Mouse (Mus musculus): Measurements from ENCODE around the gene Dnmt3a.

The Dnmt3a gene

DNA sequence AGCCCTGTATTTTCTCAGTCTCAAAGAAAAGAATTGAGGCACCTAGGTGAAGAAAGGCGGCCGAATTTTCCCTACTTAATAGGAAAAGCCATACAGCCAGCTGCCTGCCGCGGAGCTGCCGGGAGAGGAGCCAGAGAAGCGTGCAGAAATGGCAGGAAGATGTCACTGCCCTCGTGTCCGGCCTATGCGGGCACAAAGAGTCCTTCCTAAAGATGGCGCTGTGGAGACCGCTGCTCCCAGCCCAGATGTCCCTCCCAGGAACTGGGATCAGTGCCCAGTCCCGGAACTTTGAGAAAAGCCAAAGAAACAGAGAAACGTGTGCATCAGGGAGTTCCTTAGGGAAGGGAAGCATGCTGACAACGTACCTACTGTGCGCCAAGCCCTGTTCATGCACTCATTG lies 65.8 kb downstream of the Dnmt3a start:
- intact Hi-C loops (cut with DNase I) = no loop called here

DNA sequence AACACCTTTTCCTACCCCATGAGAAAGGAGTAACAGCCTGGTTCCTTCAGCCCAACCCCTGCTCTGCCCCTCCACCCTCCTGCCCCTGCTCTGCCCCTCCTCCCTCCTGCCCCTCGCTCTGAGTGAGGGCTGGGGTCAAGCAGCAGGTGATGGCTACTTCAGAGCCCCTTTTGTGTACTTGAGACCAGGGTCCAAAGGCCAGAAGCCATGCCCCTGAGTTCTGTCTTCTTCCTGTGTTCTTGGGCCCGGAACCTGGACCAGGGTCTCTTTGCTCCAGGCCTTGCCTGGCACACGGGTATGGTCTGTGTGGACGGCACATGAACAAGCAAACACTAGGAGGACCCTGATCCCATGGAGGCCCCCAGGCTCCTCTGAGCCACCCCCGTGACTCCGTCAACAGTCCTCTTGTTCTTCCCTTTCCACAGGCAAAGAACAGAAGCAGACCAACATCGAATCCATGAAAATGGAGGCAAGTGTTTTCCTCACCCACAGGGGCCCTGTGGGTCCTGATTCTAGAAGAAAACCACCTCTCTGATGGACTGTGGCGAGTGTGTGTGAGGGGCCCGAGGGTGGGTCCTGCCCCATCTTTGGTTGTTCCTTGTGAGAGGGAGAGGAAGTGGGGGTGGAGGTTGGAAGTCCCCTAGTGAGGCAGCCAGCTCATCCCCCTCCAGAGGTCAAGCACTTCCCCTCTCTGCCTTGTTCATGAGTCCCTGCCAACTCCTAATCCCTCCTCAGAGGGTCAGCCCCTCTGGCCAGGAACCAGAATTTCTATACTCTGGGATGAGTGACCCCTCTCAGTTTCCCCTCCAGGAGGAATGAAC lies 66.8 kb downstream of the Dnmt3a start:
- intact Hi-C loops (cut with DNase I) = no loop called here

DNA sequence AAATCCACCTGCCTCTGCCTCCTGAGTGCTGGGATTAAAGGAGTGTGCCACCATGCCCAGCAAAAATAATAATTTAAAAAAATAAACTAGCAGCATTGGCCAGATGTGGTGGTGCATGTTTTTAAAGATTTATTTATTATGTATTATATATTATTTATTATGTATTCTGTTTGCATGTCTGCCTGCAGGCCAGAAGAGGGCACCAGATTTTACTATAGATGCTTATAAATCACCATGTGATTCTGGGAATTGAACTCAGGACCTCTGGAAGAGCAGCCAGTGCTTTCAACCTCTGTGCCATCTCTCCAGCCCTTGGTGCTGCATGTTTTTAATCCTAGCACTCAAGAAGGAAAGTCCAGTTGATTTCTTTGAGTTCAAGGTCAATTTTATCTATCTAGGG lies 69.7 kb downstream of the Dnmt3a start:
- intact Hi-C loops (cut with DNase I) = no loop called here

DNA sequence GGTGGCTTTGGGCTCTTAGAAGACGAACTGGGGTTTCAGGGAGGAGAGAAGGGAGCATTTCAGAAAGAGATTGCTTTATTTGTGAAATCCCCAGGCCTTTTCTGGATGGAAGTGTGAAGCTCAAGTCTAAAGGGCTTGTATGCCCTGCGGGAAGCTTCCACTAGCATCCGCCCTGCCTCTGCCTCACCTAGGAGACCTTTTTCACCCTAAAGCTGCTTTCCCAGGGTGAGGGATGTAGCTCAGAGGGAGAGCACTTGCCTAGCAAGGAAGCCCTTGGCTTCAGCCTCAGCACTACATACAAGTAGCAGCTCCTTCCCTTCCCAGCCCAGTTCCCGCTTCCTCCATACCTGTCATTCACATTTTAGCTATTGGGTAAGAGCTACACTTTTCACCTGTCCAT lies 71.6 kb downstream of the Dnmt3a start:
- intact Hi-C loops (cut with DNase I) = no loop called here

DNA sequence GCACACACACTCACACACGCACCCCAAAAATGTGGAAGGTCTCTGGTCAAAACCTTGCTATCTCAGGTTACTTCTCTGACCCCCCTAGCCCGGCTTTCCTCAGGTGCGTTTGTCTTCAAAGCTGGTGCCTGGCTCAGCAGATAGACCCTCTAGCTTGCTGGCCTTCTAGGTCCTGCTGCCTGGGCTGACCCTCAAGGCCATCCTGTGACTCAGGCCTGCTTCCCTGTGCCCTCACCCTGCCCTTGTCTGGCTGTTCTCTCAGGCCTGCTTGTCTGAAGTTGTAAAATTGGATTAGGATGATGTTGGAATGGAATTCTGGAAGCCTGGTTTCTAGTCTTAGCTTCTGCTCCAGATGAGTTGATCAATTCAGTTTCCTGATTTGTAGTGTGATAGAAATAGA lies 75.7 kb downstream of the Dnmt3a start:
- intact Hi-C loops (cut with DNase I) = no loop called here

DNA sequence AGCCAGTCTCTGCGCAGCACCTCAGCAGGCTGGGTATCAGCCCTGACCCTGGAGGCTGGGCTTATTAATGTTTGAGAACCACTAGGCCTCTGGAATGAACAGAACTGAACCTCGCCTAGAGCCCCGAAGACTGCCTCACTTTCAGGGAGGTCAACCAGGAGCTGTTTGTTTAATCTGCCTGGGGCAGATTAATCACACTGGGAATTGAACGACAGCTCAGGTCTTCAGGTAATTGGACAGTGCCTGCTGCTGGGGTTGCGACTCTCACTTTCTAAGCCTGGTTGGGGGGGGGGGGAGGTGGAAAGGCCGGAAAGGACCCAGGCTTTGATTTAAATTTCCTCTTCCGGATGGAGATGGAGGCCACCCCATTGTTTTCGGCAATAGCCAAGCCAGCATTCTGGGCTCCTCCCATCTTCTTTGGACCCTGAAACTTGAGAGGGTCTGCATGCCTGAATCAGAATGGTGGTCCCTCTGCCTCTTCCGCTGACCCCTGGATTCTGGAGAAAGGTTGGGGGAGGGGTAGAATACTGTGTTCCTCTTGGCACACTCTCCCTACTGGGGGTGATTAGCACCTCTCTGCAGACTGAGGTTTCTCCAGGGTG lies 79.2 kb downstream of the Dnmt3a start:
- intact Hi-C loops (cut with DNase I) = no loop called here

DNA sequence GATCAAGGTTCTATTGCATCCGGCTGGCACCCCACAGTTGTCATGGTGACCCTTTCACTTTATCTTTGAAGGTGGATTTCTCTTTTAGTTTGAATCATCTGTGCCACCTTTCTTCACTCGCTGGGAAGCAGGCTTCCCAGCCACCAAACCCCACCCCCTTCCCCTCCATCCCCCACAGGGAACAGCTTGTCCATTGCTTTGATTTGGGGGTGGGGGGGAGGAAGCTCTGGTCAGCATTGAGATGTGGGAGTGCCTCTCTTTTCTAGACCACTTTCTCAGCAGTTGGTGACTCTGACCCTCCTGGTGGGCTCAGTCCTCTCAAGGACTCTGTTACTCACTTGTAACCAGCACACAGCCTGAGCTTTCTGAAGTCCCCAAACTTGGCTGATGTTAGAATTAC lies 80.8 kb downstream of the Dnmt3a start:
- intact Hi-C loops (cut with DNase I) = no loop called here

DNA sequence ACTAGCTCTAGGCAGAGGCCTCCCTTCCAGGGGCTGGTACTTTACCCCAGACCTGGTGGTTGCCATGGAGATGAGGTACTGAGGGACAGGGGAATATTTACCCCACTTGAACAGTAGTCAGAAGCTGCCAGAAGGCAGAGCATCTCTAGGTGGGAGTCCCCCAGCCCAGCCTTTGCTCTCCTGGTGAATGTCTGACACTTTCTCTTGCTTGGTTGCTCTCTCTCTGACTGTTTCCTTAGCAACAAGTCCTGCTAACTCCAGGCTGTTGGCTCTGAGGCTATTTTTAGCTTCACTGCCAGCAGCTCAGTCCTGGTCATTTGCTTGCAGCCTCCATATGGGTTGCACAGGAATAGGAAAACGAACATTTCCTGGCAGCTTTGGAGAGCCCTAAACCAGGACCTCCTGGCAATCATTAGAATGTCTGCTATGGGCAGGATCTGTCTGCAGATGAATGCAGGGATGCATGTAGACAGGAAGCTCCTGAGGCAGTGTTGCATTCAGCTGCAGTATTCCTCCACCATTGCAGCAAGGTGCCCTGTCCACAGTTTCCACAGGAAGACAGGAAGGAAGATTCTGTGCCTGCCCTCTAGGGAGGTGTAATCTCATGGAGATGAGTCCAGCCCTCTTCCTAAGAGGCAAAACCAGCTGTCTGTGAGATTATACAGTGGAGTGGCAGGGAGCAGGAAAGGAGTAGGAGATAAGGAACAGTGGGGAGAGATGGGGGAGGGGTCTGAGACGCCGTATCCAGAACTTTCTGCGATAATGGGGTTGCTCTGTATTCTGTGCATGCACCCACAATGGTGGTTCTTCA lies 81.9 kb downstream of the Dnmt3a start:
- intact Hi-C loops (cut with DNase I) = no loop called here

DNA sequence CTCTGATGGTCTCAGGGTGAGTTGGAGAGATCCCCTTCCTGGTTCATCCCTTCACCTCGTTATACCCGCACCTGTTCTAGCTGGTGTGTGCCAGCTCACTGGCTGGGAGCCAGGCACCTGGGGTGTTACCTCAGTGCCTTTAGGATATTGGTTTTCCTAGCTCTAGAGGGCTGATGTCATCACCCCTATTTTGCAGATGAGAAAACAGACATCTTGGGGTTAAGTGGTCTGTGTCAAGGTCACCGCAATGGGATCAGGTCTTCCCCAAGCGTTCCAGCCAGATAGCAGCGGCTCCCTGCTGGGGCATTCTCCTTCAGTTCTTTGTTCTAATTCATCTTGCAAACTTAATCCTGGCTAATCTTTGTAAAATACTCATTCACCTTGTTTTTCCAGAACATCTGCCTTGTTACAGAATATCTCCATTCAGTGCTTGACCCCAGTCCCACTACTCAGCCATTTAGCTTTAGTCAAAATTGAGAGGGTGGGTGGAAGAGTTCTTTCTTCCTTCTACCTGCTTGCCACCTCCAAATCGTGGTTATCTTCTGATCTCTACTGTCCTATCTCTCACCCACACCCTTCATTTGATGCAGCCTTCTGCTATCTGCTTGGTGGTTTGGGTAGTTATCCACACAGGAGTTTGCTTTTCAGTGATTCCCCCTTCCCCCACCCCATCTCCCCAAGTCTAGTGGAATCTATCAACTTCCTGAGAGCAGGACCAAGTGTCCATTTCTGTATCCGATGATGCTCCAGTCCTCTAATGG lies 84.2 kb downstream of the Dnmt3a start:
- intact Hi-C loops (cut with DNase I) = no loop called here

DNA sequence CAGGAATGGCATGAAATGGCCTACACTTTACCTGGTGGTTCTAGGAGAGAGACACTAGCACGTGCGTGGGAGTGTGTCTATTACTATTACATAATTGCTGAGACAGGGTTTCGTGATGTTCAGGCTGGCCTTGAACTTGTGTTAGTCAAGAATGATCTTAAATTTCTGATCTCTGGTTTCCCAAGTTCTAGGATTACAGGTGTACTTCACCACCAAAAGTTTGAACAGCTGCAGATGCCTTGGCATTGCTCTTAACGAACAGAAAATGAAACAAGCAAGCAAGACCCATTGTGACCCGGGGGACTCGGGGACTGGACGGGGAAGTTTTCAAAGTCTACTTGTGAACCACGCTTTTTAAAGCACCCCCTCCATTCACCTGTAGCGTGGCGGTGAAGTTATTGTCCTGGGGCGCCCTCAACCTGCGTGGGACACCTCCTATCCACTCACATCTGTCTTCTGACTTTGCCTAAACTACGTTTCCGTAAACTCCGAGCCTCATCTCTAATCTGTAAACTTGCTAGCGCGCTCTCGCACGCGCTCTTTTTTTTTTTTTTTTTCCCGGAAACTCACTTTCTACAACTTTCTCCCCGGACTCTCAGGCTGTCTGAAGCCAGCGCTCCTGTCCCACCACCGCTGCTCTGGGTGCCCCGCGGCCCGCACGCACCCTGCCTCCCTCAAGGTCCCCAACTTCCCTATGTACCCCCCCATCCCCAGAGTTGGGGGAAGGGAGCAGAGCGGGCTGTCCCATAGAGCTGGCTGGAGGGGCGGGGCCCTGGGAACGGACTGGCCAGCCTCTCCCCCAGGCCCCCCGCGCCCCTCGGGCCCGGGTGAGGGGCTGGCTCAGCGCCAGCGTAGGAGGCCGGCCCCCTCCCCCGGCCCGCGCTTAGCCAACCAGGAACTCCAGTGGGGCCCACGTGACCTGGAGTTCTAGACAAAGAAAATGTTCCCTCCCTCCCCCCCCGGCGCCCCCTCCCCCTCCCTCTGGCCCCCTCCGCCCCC lies 85.2 kb downstream of the Dnmt3a start:
- intact Hi-C loops (cut with DNase I) = no loop called here

DNA sequence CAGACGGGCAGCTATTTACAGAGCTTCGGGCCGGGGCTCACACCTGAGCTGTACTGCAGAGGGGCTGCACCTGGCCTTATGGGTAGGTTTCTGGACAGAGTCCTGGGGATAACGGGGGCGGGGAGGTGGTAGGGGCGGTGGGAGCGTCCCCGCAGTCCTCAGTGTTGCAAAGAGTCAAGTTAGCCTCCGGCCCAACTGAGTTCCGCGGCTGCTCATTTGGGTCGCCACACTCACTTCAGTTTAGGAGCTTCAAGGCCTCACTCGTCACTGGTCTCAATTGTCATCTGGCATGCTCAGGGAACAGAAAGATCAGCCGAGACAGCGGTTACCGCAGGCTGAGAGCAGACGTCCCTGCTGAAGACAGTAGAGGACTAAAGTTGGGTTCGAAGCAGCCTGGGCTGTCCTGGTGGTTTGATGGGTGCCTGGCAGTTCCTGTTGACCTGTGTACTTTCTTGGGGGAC lies 86.0 kb downstream of the Dnmt3a start:
- intact Hi-C loops (cut with DNase I) = no loop called here

DNA sequence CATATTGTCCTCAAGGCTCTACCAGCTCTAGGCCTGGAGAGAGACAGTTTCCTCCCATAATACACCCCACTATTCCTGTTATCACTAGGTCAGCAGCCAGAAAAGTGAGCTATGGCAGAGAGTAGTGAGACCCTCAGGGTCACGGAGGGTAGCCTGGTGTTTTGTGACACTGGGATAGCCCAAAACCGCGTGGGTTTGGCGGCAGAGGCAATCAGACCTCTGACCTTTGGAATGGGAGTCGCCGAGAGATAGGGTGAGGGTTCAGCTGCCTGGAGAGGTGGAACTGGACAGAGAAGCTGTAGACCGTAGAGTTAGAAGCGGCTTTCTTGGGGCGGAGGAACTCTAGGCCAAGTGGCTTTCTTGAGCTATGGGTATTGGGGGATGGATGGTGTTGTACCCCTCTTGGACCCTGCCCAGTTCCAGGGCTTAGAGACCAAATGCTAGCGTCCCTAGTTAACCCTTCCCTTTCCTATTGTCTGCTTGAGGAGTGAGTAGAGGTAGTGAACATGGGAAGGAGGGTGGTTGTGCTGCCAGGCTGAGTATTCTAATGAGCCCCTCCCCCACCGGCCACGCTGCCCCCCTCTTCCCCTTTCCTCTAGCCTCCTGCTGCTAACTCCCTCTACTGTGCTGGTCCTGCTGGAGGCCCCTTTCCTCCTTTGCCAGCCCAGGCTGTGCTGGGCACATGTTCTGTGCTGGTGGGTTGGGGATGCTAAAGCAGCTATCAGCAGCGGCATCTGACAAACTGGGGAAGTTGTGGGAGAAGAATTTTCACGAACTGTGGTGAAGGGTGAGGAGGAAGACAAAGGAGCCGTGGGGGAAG lies 86.6 kb downstream of the Dnmt3a start:
- intact Hi-C loops (cut with DNase I) = no loop called here

DNA sequence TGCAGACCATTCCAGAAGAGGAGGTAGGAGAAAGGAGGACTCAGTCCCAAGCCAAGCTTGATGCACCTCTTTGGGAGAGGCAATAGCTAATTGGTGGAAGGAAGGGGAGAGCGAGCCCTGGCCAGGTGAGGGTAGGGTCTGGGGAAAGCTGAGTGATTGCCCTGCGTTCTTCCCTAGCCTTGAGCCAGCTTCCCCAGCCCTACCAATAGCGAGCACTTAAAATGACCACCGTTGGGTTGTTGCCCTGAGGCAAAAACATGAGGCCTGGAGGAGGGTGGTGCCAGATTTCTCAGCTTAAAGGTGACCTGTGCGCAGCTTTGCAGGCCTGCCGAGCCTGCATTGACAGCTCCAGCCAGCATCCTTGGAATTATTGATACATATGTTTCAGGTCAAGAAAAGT lies 87.5 kb downstream of the Dnmt3a start:
- intact Hi-C loops (cut with DNase I) = no loop called here

DNA sequence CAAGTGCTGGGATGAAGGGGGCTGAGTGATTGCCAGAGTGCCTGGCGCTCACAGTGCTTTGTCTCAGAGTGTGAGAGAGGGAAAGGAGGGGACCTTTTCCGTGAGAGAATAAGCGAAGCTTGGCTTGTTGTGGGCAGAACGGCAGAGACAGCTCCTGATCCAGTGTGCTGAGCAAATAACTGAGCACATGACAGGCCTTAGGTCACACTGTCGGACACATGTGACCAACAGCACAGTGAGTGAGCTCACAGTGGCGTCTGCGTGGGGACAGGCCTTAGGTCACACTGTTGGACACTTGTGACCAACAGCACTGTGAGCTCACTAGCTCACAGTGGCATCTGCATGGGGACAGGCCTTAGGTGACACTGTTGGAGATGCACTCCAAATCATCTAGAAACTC lies 88.7 kb downstream of the Dnmt3a start:
- intact Hi-C loops (cut with DNase I) = no loop called here

DNA sequence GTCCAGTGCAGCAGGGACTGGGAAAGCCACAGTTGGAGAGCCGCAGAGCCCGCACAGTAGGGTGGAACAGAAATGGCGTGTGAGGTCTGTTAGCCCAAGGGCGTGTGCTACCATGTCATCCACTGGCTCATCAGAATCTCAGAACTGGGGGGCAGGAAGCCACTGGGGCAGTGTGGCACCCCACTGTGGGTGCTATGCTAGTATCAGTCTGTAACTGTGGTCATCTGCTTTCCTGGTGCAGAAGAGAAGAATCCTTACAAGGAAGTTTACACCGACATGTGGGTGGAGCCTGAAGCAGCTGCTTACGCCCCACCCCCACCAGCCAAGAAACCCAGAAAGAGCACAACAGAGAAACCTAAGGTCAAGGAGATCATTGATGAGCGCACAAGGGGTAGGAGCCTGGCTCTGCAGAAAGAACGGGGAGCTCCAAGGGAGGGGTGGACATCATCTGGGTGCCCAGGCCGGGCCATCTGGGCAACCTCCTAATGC lies 91.3 kb downstream of the Dnmt3a start:
- intact Hi-C loops (cut with DNase I) = no loop called here

DNA sequence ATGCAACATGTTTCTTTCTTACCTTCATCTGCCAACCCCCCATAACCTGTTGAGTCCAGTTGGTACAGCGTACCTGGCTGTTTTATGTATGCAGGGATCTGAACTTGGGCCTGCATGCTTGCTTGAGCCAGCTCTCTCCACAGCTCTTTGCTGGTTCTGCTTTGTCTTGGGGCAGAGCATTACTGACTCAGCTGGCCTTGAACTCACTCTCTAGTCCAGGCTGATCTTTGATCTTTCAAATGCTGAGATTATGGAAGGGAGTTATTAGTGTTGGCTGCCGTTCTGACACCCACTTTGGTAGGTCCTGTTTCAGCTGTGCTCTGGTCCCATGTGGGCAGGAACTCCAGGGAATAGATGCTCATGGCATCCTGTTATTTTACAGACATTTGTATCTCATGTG lies 93.0 kb downstream of the Dnmt3a start:
- intact Hi-C loops (cut with DNase I) = no loop called here

DNA sequence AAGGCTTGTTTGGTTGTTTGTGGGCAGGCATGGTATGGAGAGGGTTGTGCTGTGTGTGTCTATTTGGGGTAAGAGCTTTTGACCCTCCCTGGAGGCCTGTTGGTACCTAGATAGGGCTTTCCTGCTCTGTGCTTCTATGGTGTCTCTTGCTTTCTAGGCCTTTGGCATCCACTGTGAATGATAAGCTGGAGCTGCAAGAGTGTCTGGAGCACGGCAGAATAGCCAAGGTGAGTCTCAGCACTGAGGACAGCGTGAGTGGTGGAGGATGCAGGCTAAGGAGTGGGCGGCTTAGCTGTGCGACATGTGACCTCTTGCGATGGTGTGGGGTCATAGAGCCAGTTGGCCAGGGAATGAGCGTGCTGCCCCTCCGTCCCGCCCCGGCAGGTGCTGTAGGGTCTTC lies 99.6 kb downstream of the Dnmt3a start:
- intact Hi-C loops (cut with DNase I) = no loop called here

DNA sequence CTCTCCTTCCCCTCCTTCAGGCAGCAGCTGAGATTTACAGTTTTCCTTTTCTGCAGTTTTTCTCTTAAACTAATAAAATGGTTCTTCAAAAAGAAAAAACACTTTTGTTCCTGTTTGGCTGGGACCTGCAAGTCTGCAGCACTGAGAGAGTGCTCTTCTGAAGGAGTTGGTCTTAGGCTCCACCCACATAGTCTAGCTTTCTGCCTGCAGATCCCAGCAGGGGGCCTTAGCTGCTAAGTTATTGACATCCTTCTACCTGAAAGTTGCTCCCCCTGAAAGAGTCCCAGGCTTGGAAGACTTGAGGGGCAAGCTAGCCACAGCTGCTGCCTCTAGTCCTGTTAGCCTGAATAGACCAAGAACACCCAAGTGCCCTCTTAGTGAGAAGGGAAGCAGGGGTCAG lies 100.5 kb downstream of the Dnmt3a start:
- intact Hi-C loops (cut with DNase I) = no loop called here

DNA sequence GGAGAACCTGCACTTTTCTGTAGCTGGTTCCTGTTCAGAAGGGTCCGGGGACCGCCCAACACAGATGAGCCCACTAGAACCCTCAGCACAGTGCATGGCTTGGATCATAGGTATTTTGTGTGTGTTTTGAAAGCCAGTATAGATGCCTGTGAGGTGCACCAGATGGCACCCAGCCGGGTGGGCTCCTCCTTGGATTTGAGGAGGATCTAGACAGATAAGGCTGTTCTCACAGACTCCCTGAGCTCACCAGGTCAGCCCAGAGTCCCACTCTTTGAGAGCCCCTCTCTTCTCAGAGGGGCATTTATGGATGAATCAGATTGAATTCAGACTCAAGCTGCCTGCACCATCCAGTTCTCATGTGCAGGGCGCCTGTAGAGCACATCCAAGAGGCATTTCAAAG lies 101.2 kb downstream of the Dnmt3a start:
- intact Hi-C loops (cut with DNase I) = no loop called here

All from adrenal gland (tissue).